Mouse (Mus musculus) embryonic facial prominence, embryonic 10.5 days (tissue): ENCODE results near the gene Wdr77. TPM values are rescaled to one million over a fixed set of nuclear protein-coding genes. Genes with fewer than 3 reads are reported as not detected.

ENCODE experiments used
- polyA plus RNA-seq: library from polyadenylated mRNA; unstranded; fragments of >200 nt; fragmentation: Nextera tagmentation; extraction: Ambion mirVana; gene quantifications from 2 replicates; pipeline ENCODE4 v1.2.1, GENCODE M21; 2016

The Wdr77 gene
- polyA plus RNA-seq, 1 experiment from 2014 or later, result 180 TPM

Other genes with a start within 250 kb of the Wdr77 start
- gene Rap1a, start 158.0 kb upstream of the Wdr77 start, polyA plus RNA-seq, result 66.0 and 66.3 TPM in 2 replicates
- gene Adora3, start 88.5 kb upstream of the Wdr77 start, polyA plus RNA-seq, result not detected in 2 replicates
- 0.15 TPM in 1 of 2 replicates, not detected in the other for gene Tmigd3, start 88.5 kb upstream of the Wdr77 start, polyA plus RNA-seq
- gene I830077J02Rik, start 26.7 kb upstream of the Wdr77 start, polyA plus RNA-seq, result 0.34 and 0.61 TPM in 2 replicates
- gene Atp5f1, start 730 bp downstream of the Wdr77 start, polyA plus RNA-seq, result 459 and 473 TPM in 2 replicates
- gene Ovgp1, start 14.3 kb downstream of the Wdr77 start, polyA plus RNA-seq, result 2.0 and 2.7 TPM in 2 replicates
- gene Pifo, start 55.3 kb downstream of the Wdr77 start, polyA plus RNA-seq, result 0.21 and 0.79 TPM in 2 replicates
- not detected in 2 replicates for gene Chil5, start 73.4 kb downstream of the Wdr77 start, polyA plus RNA-seq
- gene Chia1, start 153.9 kb downstream of the Wdr77 start, polyA plus RNA-seq, result 0.20 and 0.29 TPM in 2 replicates
- not detected in 2 replicates for gene Chil3, start 208.2 kb downstream of the Wdr77 start, polyA plus RNA-seq